Mouse (Mus musculus) spleen, adult 18-20 months (tissue): ENCODE measurements around the gene Zmynd10.

Experiments used
- DNase-seq, 2 experiments: peaks; one replicate each; pipeline ENCODE4 v3.0.0; 2022; ENCODE audit warnings: mixed read lengths in 2 of 2

The Zmynd10 gene

GRCm38 (mm10) chr9:107541005-107541404 is 6.1 kb upstream of the Zmynd10 start:
- DNase-seq = no peak

- peak; percentile 94 to 96 for DNase-seq
Observed at GRCm38 (mm10) chr9:107541474-107542351, 5.4 kb upstream of the Zmynd10 start, which contains the start of the genes Cyb561d2 and Nprl2. TSS of gene Cyb561d2 (minus strand) at chr9:107542193. TSS of gene Nprl2 (plus strand) at chr9:107542226.

GRCm38 (mm10) chr9:107542352-107542686 is 4.8 kb upstream of the Zmynd10 start:
- no peak for DNase-seq

- no peak for DNase-seq
Observed at GRCm38 (mm10) chr9:107542721-107543120, 4.4 kb upstream of the Zmynd10 start.

- no peak for DNase-seq
Observed at GRCm38 (mm10) chr9:107543299-107543698, 3.8 kb upstream of the Zmynd10 start.

- no peak for DNase-seq
Observed at GRCm38 (mm10) chr9:107544196-107544700, 2.9 kb upstream of the Zmynd10 start.

GRCm38 (mm10) chr9:107544729-107545128 is 2.4 kb upstream of the Zmynd10 start:
- DNase-seq = no peak

GRCm38 (mm10) chr9:107545199-107545598 is 1.9 kb upstream of the Zmynd10 start:
- no peak for DNase-seq

GRCm38 (mm10) chr9:107545602-107546001 is 1.5 kb upstream of the Zmynd10 start:
- peak in 1 of 2 experiments; percentile 74 for DNase-seq

GRCm38 (mm10) chr9:107547957-107548356 is 859 bp downstream of the Zmynd10 start:
- no peak for DNase-seq

GRCm38 (mm10) chr9:107548820-107549219 is 1.7 kb downstream of the Zmynd10 start:
- DNase-seq = no peak

- no peak for DNase-seq
Observed at GRCm38 (mm10) chr9:107549297-107550074, 2.4 kb downstream of the Zmynd10 start.

GRCm38 (mm10) chr9:107550491-107551116 is 3.5 kb downstream of the Zmynd10 start:
- DNase-seq = no peak

GRCm38 (mm10) chr9:107551117-107551889 is 4.2 kb downstream of the Zmynd10 start, which contains the start of gene Rassf1:
TSS of gene Rassf1 (plus strand) at chr9:107551555.
- peak; percentile 58 to 62 for DNase-seq

GRCm38 (mm10) chr9:107551890-107552355 is 4.8 kb downstream of the Zmynd10 start:
- no peak for DNase-seq

GRCm38 (mm10) chr9:107552690-107553393 is 5.7 kb downstream of the Zmynd10 start:
- no peak for DNase-seq

GRCm38 (mm10) chr9:107553541-107554318 is 6.6 kb downstream of the Zmynd10 start:
- DNase-seq = peak; percentile 54

GRCm38 (mm10) chr9:107554319-107554825 is 7.3 kb downstream of the Zmynd10 start:
- peak; percentile 93 for DNase-seq

- no peak for DNase-seq
Observed at GRCm38 (mm10) chr9:107555031-107555457, 7.9 kb downstream of the Zmynd10 start.

- no peak for DNase-seq
Observed at GRCm38 (mm10) chr9:107555701-107556100, 8.6 kb downstream of the Zmynd10 start.
